Mouse (Mus musculus) heart, adult 9 months (tissue): ENCODE data around the gene Tex22.

Experiments used
- DNase-seq, 2 experiments: peaks; one replicate each; pipeline ENCODE4 v3.0.0; 2022; ENCODE audit warnings: low spot score in 2 of 2

Gene Tex22

GRCm38 (mm10) chr12:113056089-113056488 is 18.2 kb upstream of the Tex22 start:
- peak in 1 of 2 experiments; percentile 29 for DNase-seq

- DNase-seq = no peak
Observed at GRCm38 (mm10) chr12:113060178-113060577, 14.1 kb upstream of the Tex22 start.

- no peak for DNase-seq
Observed at GRCm38 (mm10) chr12:113061606-113062005, 12.7 kb upstream of the Tex22 start.

GRCm38 (mm10) chr12:113062201-113062600 is 12.1 kb upstream of the Tex22 start:
- DNase-seq = no peak

- no peak for DNase-seq
Observed at GRCm38 (mm10) chr12:113063700-113064099, 10.6 kb upstream of the Tex22 start.

GRCm38 (mm10) chr12:113068002-113068401 is 6.3 kb upstream of the Tex22 start:
- DNase-seq = no peak

- no peak for DNase-seq
Observed at GRCm38 (mm10) chr12:113069389-113069788, 4.9 kb upstream of the Tex22 start.

GRCm38 (mm10) chr12:113071321-113071720 is 3.0 kb upstream of the Tex22 start:
- DNase-seq = no peak

- no peak for DNase-seq
Observed at GRCm38 (mm10) chr12:113071827-113072226, 2.5 kb upstream of the Tex22 start.

- no peak for DNase-seq
Observed at GRCm38 (mm10) chr12:113073420-113074328, 628 bp upstream of the Tex22 start.

- DNase-seq = peak; percentile 81 to 82
Observed at GRCm38 (mm10) chr12:113075063-113075454, 757 bp downstream of the Tex22 start.

GRCm38 (mm10) chr12:113075486-113075885 is 1.2 kb downstream of the Tex22 start:
- DNase-seq = no peak

GRCm38 (mm10) chr12:113087276-113087675 is 13.0 kb downstream of the Tex22 start:
- no peak for DNase-seq

- DNase-seq = no peak
Observed at GRCm38 (mm10) chr12:113088026-113088425, 13.7 kb downstream of the Tex22 start.

GRCm38 (mm10) chr12:113089107-113089506 is 14.8 kb downstream of the Tex22 start:
- no peak for DNase-seq

- DNase-seq = no peak
Observed at GRCm38 (mm10) chr12:113090053-113090452, 15.8 kb downstream of the Tex22 start.

- no peak for DNase-seq
Observed at GRCm38 (mm10) chr12:113097040-113097439, 22.7 kb downstream of the Tex22 start.

- DNase-seq = peak; percentile 35 to 61
Observed at GRCm38 (mm10) chr12:113097749-113098281, 23.5 kb downstream of the Tex22 start, which contains the start of gene Mta1. Gene Mta1, plus strand, starts transcription at chr12:113098278.

- DNase-seq = peak; percentile 31 to 40
Observed at GRCm38 (mm10) chr12:113098530-113099151, 24.3 kb downstream of the Tex22 start.

GRCm38 (mm10) chr12:113099470-113100237 is 25.4 kb downstream of the Tex22 start:
- DNase-seq = no peak

- peak in 1 of 2 experiments; percentile 53 for DNase-seq
Observed at GRCm38 (mm10) chr12:113100448-113101076, 26.3 kb downstream of the Tex22 start.
